Comparison of ENCODE assay signal across 21 mouse cellular contexts in genomic region chr6:42355366-42355765, GRCm38 (mm10). TPM values are rescaled to one million over a fixed set of nuclear protein-coding genes. Genes with fewer than 3 reads are reported as not detected.
"Had no signal": no experiment of that assay in that cellular context is flagged by ENCODE, and none has a peak within 500 bp of the region (broad histone marks: within the 10 kb centered on the region; RNA-seq: fewer than 3 reads in every experiment).

No protein-coding gene starts in this region.

- H3K27me3 ChIP-seq: limb, embryonic 15.5 days; liver, embryonic 13.5 days; stomach, embryonic 15.5 days had no signal

- H3K4me2 ChIP-seq: limb, embryonic 15.5 days had no signal

- ATAC-seq: midbrain, embryonic 16.5 days had no signal

- H3K4me3 ChIP-seq: limb, embryonic 15.5 days; liver, embryonic 13.5 days; midbrain, embryonic 10.5 days; stomach, embryonic 15.5 days had no signal

- H3K27ac ChIP-seq: kidney, postnatal 0 days; limb, embryonic 15.5 days; liver, embryonic 13.5 days; midbrain, embryonic 10.5 days; stomach, embryonic 15.5 days had no signal

- DNase-seq: kidney, adult 8-10 months; kidney, postnatal 36 days; layer of hippocampus, adult 9-11 months; layer of hippocampus, postnatal 36 days; liver, embryonic 13.5 days; lung, adult 18-20 months; lung, postnatal 14 days; right cerebral cortex, postnatal 14 days; thymus, adult 2 months; thymus, postnatal 25 days had no signal

- H3K9me3 ChIP-seq: limb, embryonic 15.5 days; liver, embryonic 13.5 days; midbrain, embryonic 10.5 days; stomach, embryonic 15.5 days had no signal

- H3K9ac ChIP-seq: limb, embryonic 15.5 days; liver, embryonic 13.5 days; stomach, embryonic 15.5 days had no signal

RNA-seq across cellular contexts. Expression of gene Fam131b, which starts 30.9 kb away (rescaled TPM):
- polyA plus RNA-seq: kidney, postnatal 0 days had no signal

RNA-seq across cellular contexts. Expression of gene Tas2r143, which starts 44.7 kb away (rescaled TPM):
- total RNA-seq: layer of hippocampus, adult 18-20 months; left cerebral cortex, adult 8-10 months; left cerebral cortex, postnatal 25 days had no signal
- polyA plus RNA-seq: kidney, postnatal 0 days; limb, embryonic 11.5 days; limb, embryonic 15.5 days; liver, embryonic 13.5 days; midbrain, embryonic 10.5 days; midbrain, embryonic 16.5 days; neural tube, embryonic 14.5 days; stomach, embryonic 15.5 days; testis, adult 2 months had no signal

RNA-seq across cellular contexts. Expression of gene Tas2r135, which starts 49.9 kb away (rescaled TPM):
- total RNA-seq: layer of hippocampus, adult 18-20 months; layer of hippocampus, postnatal 36 days; left cerebral cortex, adult 8-10 months; left cerebral cortex, postnatal 25 days had no signal
- polyA plus RNA-seq: kidney, postnatal 0 days; limb, embryonic 11.5 days; limb, embryonic 15.5 days; liver, embryonic 13.5 days; midbrain, embryonic 10.5 days; midbrain, embryonic 16.5 days; neural tube, embryonic 14.5 days; stomach, embryonic 15.5 days; testis, adult 2 months; thymus, adult 2 months had no signal
